Mouse (Mus musculus) brain, adult 2 months (tissue): ENCODE data around the gene Anks6.
A peak's percentile ranks its signal among the peaks of the same experiment; 100 is the strongest.

Experiments used
- DNase-seq: peaks from one replicate; pipeline ENCODE4 v3.0.0; 2011; ENCODE audit warnings: low read depth, low spot score

Gene Anks6

GRCm38 (mm10) chr4:47046974-47047373 lies 10.3 kb downstream of the Anks6 start:
- DNase-seq: peak; percentile 46

GRCm38 (mm10) chr4:47043866-47044265 lies 13.4 kb downstream of the Anks6 start:
- DNase-seq: no peak

GRCm38 (mm10) chr4:47039586-47039985 lies 17.6 kb downstream of the Anks6 start:
- no peak for DNase-seq

- peak; percentile 94 for DNase-seq
Measured at GRCm38 (mm10) chr4:47037321-47037657, 19.9 kb downstream of the Anks6 start.

GRCm38 (mm10) chr4:47036486-47037320 lies 20.5 kb downstream of the Anks6 start:
- DNase-seq: peak; percentile 78

GRCm38 (mm10) chr4:47035536-47035935 lies 21.7 kb downstream of the Anks6 start:
- DNase-seq: no peak

GRCm38 (mm10) chr4:47032171-47032570 lies 25.1 kb downstream of the Anks6 start:
- DNase-seq: peak; percentile 26

GRCm38 (mm10) chr4:47028791-47029190 lies 28.4 kb downstream of the Anks6 start:
- no peak for DNase-seq

GRCm38 (mm10) chr4:47023949-47024348 lies 33.3 kb downstream of the Anks6 start:
- peak; percentile 25 for DNase-seq

- DNase-seq: no peak
Measured at GRCm38 (mm10) chr4:47022804-47023603, 34.2 kb downstream of the Anks6 start.

GRCm38 (mm10) chr4:47020563-47020962 lies 36.7 kb downstream of the Anks6 start:
- DNase-seq: peak; percentile 68

- no peak for DNase-seq
Measured at GRCm38 (mm10) chr4:47015156-47015555, 42.1 kb downstream of the Anks6 start.

GRCm38 (mm10) chr4:47012476-47012875 lies 44.8 kb downstream of the Anks6 start:
- DNase-seq: peak; percentile 57

- DNase-seq: peak; percentile 90
Measured at GRCm38 (mm10) chr4:47010400-47011231, 46.6 kb downstream of the Anks6 start.

- DNase-seq: peak; percentile 33
Measured at GRCm38 (mm10) chr4:47000626-47001395, 56.4 kb downstream of the Anks6 start.

GRCm38 (mm10) chr4:46997969-46998368 lies 59.3 kb downstream of the Anks6 start:
- DNase-seq: peak; percentile 58

- no peak for DNase-seq
Measured at GRCm38 (mm10) chr4:46992827-46993473, 64.3 kb downstream of the Anks6 start.

GRCm38 (mm10) chr4:46991959-46992316 lies 65.3 kb downstream of the Anks6 start:
- DNase-seq: no peak

GRCm38 (mm10) chr4:46991016-46991958 lies 65.9 kb downstream of the Anks6 start, which contains the start of gene Gabbr2:
TSS of gene Gabbr2 (minus strand) at chr4:46991873.
- DNase-seq: peak; percentile 85
